Mouse (Mus musculus) MN1 (cell line): ENCODE measurements around the gene Arl8a.
"Not testable (repeated sequence)": the region's sequence is repeated elsewhere in the genome, so short reads cannot be mapped to it uniquely, and the experiment has no call there.

ENCODE experiments used
- DNase-seq: peaks from one replicate; pipeline ENCODE4 v3.0.0-alpha.2; 2016; ENCODE audit warnings: low spot score

The Arl8a gene

GRCm38 (mm10) chr1:135146077-135146945 is at the start of gene Arl8a:
Gene Arl8a (plus strand): TSS chr1:135146824.
- DNase-seq = peak; percentile 87

- no peak for DNase-seq
These were observed 49.2 kb upstream of the Arl8a start for GRCm38 (mm10) chr1:135097441-135097840.

- no peak for DNase-seq
These were observed 48.2 kb upstream of the Arl8a start for GRCm38 (mm10) chr1:135098441-135098840.

- DNase-seq = no peak
These were observed 46.2 kb upstream of the Arl8a start for GRCm38 (mm10) chr1:135100400-135100799.

GRCm38 (mm10) chr1:135105124-135105523 is 41.5 kb upstream of the Arl8a start, which contains the start of gene Lgr6:
Gene Lgr6 (minus strand): TSS chr1:135105276.
- peak; percentile 19 for DNase-seq

GRCm38 (mm10) chr1:135105951-135106350 is 40.7 kb upstream of the Arl8a start:
- DNase-seq = peak; percentile 77

- peak; percentile 53 for DNase-seq
These were observed 38.0 kb upstream of the Arl8a start for GRCm38 (mm10) chr1:135108611-135109010.

- DNase-seq = peak; percentile 75
These were observed 36.5 kb upstream of the Arl8a start for GRCm38 (mm10) chr1:135110075-135110474.

- DNase-seq = not testable (repeated sequence)
These were observed 35.4 kb upstream of the Arl8a start for GRCm38 (mm10) chr1:135111271-135111670.

- DNase-seq = peak; percentile 65
These were observed 34.0 kb upstream of the Arl8a start for GRCm38 (mm10) chr1:135112661-135113060.

GRCm38 (mm10) chr1:135124573-135125363 is 21.9 kb upstream of the Arl8a start:
- DNase-seq = no peak

- peak; percentile 36 for DNase-seq
These were observed 20.6 kb upstream of the Arl8a start for GRCm38 (mm10) chr1:135125990-135126389.

- peak; percentile 65 for DNase-seq
These were observed 20.1 kb upstream of the Arl8a start for GRCm38 (mm10) chr1:135126443-135127027.

GRCm38 (mm10) chr1:135128011-135128441 is 18.6 kb upstream of the Arl8a start:
- DNase-seq = no peak

- no peak for DNase-seq
These were observed 17.6 kb upstream of the Arl8a start for GRCm38 (mm10) chr1:135128986-135129385.

- no peak for DNase-seq
These were observed 17.0 kb upstream of the Arl8a start for GRCm38 (mm10) chr1:135129543-135130183.

GRCm38 (mm10) chr1:135130376-135131018 is 16.1 kb upstream of the Arl8a start:
- DNase-seq = no peak

GRCm38 (mm10) chr1:135131034-135131433 is 15.6 kb upstream of the Arl8a start:
- no peak for DNase-seq

GRCm38 (mm10) chr1:135131560-135131959 is 15.1 kb upstream of the Arl8a start:
- DNase-seq = no peak

- peak; percentile 88 for DNase-seq
These were observed 14.2 kb upstream of the Arl8a start, which contains the start of gene Ptpn7 for GRCm38 (mm10) chr1:135132473-135132872. Gene Ptpn7 (plus strand): TSS chr1:135132700.

GRCm38 (mm10) chr1:135132893-135133369 is 13.7 kb upstream of the Arl8a start:
- DNase-seq = no peak
